Mouse (Mus musculus) brain, embryonic 14.5 days (tissue): ENCODE measurements around the gene Tmem19. TPM values are rescaled to one million over a fixed set of nuclear protein-coding genes. Genes with fewer than 3 reads are reported as not detected.

Source experiments
- DNase-seq: peaks from one replicate; pipeline ENCODE4 v3.0.0-alpha.2; 2011; ENCODE audit warnings: low read depth
- CTCF ChIP-seq: fragments of 200-500 bp; IDR thresholded peaks from 2 replicates; pipeline ENCODE4 v1.5.1; 2012; ENCODE audit warnings: inconsistent platforms, mild to moderate bottlenecking, moderate library complexity, borderline replicate concordance; ENCODE audit not compliant: insufficient read depth, insufficient read length; ENCODE audit errors: extremely low read depth
- POLR2A ChIP-seq: fragments of 200-500 bp; IDR thresholded peaks from 2 replicates; pipeline ENCODE4 v1.6.1; 2012; ENCODE audit warnings: mild to moderate bottlenecking, inconsistent platforms, borderline replicate concordance; ENCODE audit not compliant: poor library complexity, insufficient read depth, insufficient read length, severe bottlenecking; ENCODE audit errors: extremely low read depth
- polyA plus RNA-seq: library from polyadenylated mRNA; depleted of rRNA; stranded (reverse); fragments of >200 nt; gene quantifications from 2 replicates; pipeline ENCODE4 v1.2.3, GENCODE M21; 2012; rRNA removed

The Tmem19 gene
- polyA plus RNA-seq, 1 experiment, result 32.6 TPM

DNA sequence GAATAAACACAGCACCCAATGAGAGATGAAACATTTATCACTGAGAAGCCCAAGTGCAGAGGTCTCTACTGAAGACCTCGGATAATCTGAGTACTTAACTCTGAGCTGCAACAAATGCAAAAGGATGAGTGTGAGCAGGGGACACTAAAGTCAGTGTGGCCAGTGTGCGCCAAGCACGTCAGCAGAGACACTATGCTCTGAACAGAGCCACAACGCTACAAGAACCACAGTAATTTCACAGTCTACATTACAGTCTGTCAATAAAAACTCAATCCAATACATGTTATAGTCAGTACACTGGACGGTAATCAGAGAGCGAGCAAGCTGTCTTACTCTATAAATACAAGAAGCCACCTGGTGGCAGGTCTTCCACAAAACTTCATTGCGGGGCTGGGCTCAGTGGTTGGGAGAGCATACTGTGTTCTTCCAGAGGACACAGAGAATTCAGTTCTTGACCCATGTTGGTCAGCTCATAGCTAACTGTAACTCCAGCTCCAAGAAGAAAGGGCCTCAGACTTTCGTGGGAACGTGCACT is 65.8 kb downstream of the Tmem19 start:
- TF ChIP-seq POLR2A (no peak), CTCF (no peak)

DNA sequence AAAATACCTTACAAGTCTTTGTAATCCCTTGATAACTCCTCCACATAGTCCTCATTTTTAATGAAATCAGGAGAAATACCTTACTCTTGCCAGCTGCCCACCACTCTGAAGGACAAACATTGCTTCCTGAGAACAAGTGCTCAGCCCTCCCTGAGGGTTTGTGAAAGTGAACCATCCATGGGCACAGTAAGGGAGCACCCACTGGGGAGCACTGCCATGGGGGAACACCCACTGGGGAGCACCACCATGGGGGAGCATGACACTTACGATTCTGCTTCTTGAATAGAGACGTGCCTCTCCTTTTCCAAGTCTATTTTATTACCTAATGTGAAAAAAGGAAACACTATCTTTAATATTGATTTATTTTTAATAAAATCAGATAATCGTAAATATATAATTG is 67.1 kb downstream of the Tmem19 start:
- no peak for DNase-seq
- TF ChIP-seq CTCF (no peak), POLR2A (no peak)

More for the DNA sequence above, 65.8 kb downstream of the Tmem19 start:
- DNase-seq, result no peak

DNA sequence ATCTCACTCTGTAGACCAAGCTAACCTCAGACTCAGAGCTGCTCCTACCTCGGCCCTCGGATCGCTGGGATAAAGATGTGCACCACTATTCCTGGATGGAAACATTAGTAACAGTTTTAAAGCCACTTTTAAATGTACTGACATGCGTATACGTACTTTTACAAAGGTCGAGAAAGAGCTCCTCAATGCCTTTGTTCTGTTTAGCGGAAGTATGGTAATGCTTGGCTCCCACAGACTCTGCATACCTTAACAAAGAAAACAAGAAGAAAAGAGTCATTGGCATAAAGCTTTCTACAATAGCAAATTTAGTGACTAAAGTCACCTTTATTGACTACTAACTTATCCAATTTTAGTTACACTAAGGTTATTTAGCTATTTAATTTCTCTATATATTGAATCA is 67.6 kb downstream of the Tmem19 start:
- no peak for TF ChIP-seq POLR2A
- no peak for TF ChIP-seq CTCF
- DNase-seq, result no peak

- TF ChIP-seq POLR2A (no peak), CTCF (no peak)
- no peak for DNase-seq
Measured at GRCm38 (mm10) chr10:115293946-115294345, 68.4 kb downstream of the Tmem19 start.

GRCm38 (mm10) chr10:115290671-115291070 is 71.6 kb downstream of the Tmem19 start:
- no peak for DNase-seq
- TF ChIP-seq CTCF, result no peak
- TF ChIP-seq POLR2A, result no peak

Other genes with a start within 250 kb of the Tmem19 start
- 1.6 and 3.2 TPM in 2 replicates for gene Tph2, start 177.5 kb downstream of the Tmem19 start, polyA plus RNA-seq
- 18.1 and 20.8 TPM in 2 replicates for gene Tbc1d15, start 111.0 kb downstream of the Tmem19 start, polyA plus RNA-seq
- 29.9 and 35.1 TPM in 2 replicates for gene Rab21, start 46.9 kb downstream of the Tmem19 start, polyA plus RNA-seq
- gene Thap2, start 21.9 kb upstream of the Tmem19 start, polyA plus RNA-seq, result 17.7 and 18.8 TPM in 2 replicates
- gene Zfc3h1, start 22.5 kb upstream of the Tmem19 start, polyA plus RNA-seq, result 105 and 155 TPM in 2 replicates
- 0.14 and 0.36 TPM in 2 replicates for gene A930009A15Rik, start 207.5 kb upstream of the Tmem19 start, polyA plus RNA-seq
- 1.4 and 2.3 TPM in 2 replicates for gene Lgr5, start 225.3 kb upstream of the Tmem19 start, polyA plus RNA-seq